In the genomic region with DNA sequence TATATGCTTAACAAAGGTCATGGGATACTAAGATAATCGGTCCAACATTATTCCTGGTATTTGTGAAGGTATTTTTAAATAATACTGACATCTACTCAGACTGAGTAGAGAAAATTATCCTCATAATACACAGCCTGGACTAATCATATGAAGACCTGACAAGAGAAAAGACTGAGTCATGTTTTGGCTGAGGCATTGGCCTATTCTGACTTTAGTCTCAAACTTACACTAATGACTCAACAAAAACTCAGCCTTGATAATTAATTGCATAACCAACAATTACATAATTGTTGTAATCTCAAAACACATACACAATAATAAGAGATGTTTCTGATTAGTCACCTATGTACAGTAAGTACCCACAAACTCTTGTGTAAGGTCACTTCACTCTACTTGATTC, we compare ENCODE assay signal across 29 mouse cellular contexts.
"Had no signal": no experiment of that assay in that cellular context is flagged by ENCODE, and none has a peak within 500 bp of the region (broad histone marks: within the 10 kb centered on the region; RNA-seq: fewer than 3 reads in every experiment).

No protein-coding gene starts in this region.

- H3K4me3 ChIP-seq: gastrocnemius, adult 2 months; heart, adult 2 months; heart, embryonic 13.5 days; heart, embryonic 15.5 days; hindbrain, embryonic 13.5 days; hindbrain, embryonic 15.5 days; kidney, embryonic 15.5 days; layer of hippocampus, adult 2 months; left cerebral cortex, adult 2 months; limb, embryonic 10.5 days; limb, embryonic 12.5 days; liver, embryonic 13.5 days; liver, embryonic 15.5 days had no signal

- H3K36me3 ChIP-seq: heart, embryonic 13.5 days; heart, embryonic 15.5 days; hindbrain, embryonic 13.5 days; hindbrain, embryonic 15.5 days; kidney, embryonic 15.5 days; limb, embryonic 10.5 days; limb, embryonic 12.5 days; liver, embryonic 13.5 days; liver, embryonic 15.5 days had no signal

- H3K9ac ChIP-seq: heart, embryonic 13.5 days; heart, embryonic 15.5 days; hindbrain, embryonic 13.5 days; hindbrain, embryonic 15.5 days; kidney, embryonic 15.5 days; limb, embryonic 12.5 days; liver, embryonic 13.5 days; liver, embryonic 15.5 days had no signal

- DNase-seq: gastrocnemius, adult 2 months; gastrocnemius, postnatal 14 days; gastrocnemius, postnatal 36 days; heart, adult 11 months; heart, adult 2 months; heart, postnatal 14 days; heart, postnatal 36 days; kidney, adult 11 months; kidney, adult 2 months; kidney, adult 9 months; kidney, postnatal 10 days; kidney, postnatal 25 days; kidney, postnatal 4 days; liver; liver, embryonic 13.5 days had no signal

- H3K27ac ChIP-seq: gastrocnemius, adult 2 months; heart, adult 2 months; heart, embryonic 13.5 days; heart, embryonic 15.5 days; hindbrain, embryonic 13.5 days; hindbrain, embryonic 15.5 days; hindbrain, postnatal 0 days; kidney, embryonic 15.5 days; layer of hippocampus, adult 2 months; left cerebral cortex, adult 2 months; limb, embryonic 10.5 days; limb, embryonic 12.5 days; liver, embryonic 13.5 days; liver, embryonic 15.5 days had no signal

- H3K4me2 ChIP-seq: heart, embryonic 11.5 days; heart, embryonic 13.5 days; heart, embryonic 15.5 days; hindbrain, embryonic 13.5 days; hindbrain, embryonic 15.5 days; kidney, embryonic 15.5 days; limb, embryonic 12.5 days; liver, embryonic 11.5 days; liver, embryonic 13.5 days; liver, embryonic 15.5 days had no signal

- ATAC-seq: hindbrain, postnatal 0 days; intestine, embryonic 16.5 days had no signal

- H3K27me3 ChIP-seq: heart, embryonic 13.5 days; heart, embryonic 15.5 days; hindbrain, embryonic 13.5 days; hindbrain, embryonic 15.5 days; kidney, embryonic 15.5 days; limb, embryonic 12.5 days; liver, embryonic 13.5 days; liver, embryonic 15.5 days had no signal

- H3K4me1 ChIP-seq: heart, embryonic 13.5 days; heart, embryonic 15.5 days; hindbrain, embryonic 13.5 days; hindbrain, embryonic 15.5 days; kidney, embryonic 15.5 days; limb, embryonic 10.5 days; limb, embryonic 12.5 days; liver, embryonic 13.5 days; liver, embryonic 15.5 days had no signal

- H3K9me3 ChIP-seq: heart, embryonic 13.5 days; heart, embryonic 15.5 days; hindbrain, embryonic 13.5 days; hindbrain, embryonic 15.5 days; kidney, embryonic 15.5 days; limb, embryonic 10.5 days; limb, embryonic 12.5 days; liver, embryonic 13.5 days; liver, embryonic 15.5 days had no signal
